Mouse (Mus musculus): ENCODE measurements around the gene Usp48.

DNA sequence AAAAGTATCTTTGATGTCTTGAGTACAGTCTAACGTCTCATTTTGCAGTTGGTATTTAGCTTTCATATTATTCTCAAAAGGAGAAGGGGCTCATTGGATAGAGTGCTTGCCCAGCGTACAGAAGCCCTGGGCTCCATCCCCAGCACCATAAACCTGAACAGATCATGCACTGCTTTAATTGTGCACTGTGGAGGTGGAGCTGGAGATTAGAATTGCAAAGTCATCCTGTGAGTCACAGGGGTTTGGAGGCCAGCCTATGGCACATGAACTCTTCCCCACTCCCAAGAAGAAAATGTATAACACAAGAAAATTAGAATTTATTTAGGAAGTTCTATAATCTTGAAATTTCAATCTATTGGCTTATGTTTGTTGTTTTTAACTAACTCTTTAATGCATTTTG lies 49.9 kb downstream of the Usp48 start:
- TF ChIP-seq POLR2A (IDR thresholded peaks at IDR 0.05; ENCODE audit: control insufficient read depth, extremely low read depth, insufficient read depth, low read length, poor library complexity), result no peak
- TF ChIP-seq CTCF (IDR thresholded peaks at IDR 0.05; ENCODE audit: borderline replicate concordance, control insufficient read depth, extremely low read depth, insufficient read depth, low read length, poor library complexity), result no peak
